Mouse (Mus musculus): ENCODE measurements at regions not wholly inside any gene's neighbourhood (a gene's known extent, or its start where the extent isn't known, plus 50 kb on each side); places are given as distances from the start of the nearest gene placed in this dataset.

GRCm38 (mm10) chr4:55282474-55282873, 67.4 kb upstream of the Rad23b start:
- Histone ChIP-seq H3K9me3 (replicated peaks; ENCODE audit: control insufficient read depth, low read length) (no peaks in the 10 kb centered on the region), H3K9ac (ENCODE audit: low read length) (no peak overlapping the region), H3K27ac (ENCODE audit: low read length) (no peak overlapping the region), H3K4me1 (ENCODE audit: control insufficient read depth, insufficient read depth, low read length) (0 out of 2 replicates have a peak, but pooled peaks cover 8% of the 10 kb centered on the region), H3K4me3 (ENCODE audit: low read length) (no peak overlapping the region), H3K27me3 (ENCODE audit: control insufficient read depth, insufficient read depth, low read length) (no peaks in the 10 kb centered on the region), H3K4me2 (ENCODE audit: low read depth, low read length) (no peak overlapping the region), H3K36me3 (ENCODE audit: control insufficient read depth, insufficient read depth) (no peaks in the 10 kb centered on the region)
- no peak for ATAC-seq (replicated peaks; ENCODE audit: extremely low read depth, insufficient read depth, low FRiP score)
- WGBS = 87% methylated on average over 4 of the region's 4 CpGs

- H3K27ac ChIP-seq (ENCODE audit: low read length) = no peak overlapping the region
- ATAC-seq (replicated peaks; ENCODE audit: extremely low read depth, insufficient read depth, low FRiP score) = no peak
- H3K4me3 ChIP-seq (ENCODE audit: low read length) = no peak overlapping the region
- H3K36me3 ChIP-seq (ENCODE audit: control insufficient read depth, insufficient read depth) = no peaks in the 10 kb centered on the region
- no peak overlapping the region for H3K4me2 ChIP-seq (ENCODE audit: low read depth, low read length)
- H3K27me3 ChIP-seq (ENCODE audit: control insufficient read depth, insufficient read depth, low read length) = no peaks in the 10 kb centered on the region
- no peaks in the 10 kb centered on the region for H3K9me3 ChIP-seq (replicated peaks; ENCODE audit: control insufficient read depth, low read length)
- 0 out of 2 replicates have a peak, but pooled peaks cover 8% of the 10 kb centered on the region for H3K4me1 ChIP-seq (ENCODE audit: control insufficient read depth, insufficient read depth, low read length)
- no peak overlapping the region for H3K9ac ChIP-seq (ENCODE audit: low read length)
- WGBS = 45% methylated on average over 3 of the region's 3 CpGs
Measured at GRCm38 (mm10) chr4:55284722-55285225, 65.1 kb upstream of the Rad23b start.

GRCm38 (mm10) chr4:55285641-55286040, 64.2 kb upstream of the Rad23b start:
- Histone ChIP-seq H3K27ac (ENCODE audit: low read length) (no peak overlapping the region), H3K4me3 (ENCODE audit: low read length) (no peak overlapping the region), H3K9me3 (replicated peaks; ENCODE audit: control insufficient read depth, low read length) (no peaks in the 10 kb centered on the region), H3K9ac (ENCODE audit: low read length) (no peak overlapping the region), H3K36me3 (ENCODE audit: control insufficient read depth, insufficient read depth) (no peaks in the 10 kb centered on the region), H3K4me2 (ENCODE audit: low read depth, low read length) (no peak overlapping the region), H3K27me3 (ENCODE audit: control insufficient read depth, insufficient read depth, low read length) (no peaks in the 10 kb centered on the region), H3K4me1 (ENCODE audit: control insufficient read depth, insufficient read depth, low read length) (0 out of 2 replicates have a peak, but pooled peaks cover 8% of the 10 kb centered on the region)
- ATAC-seq (replicated peaks; ENCODE audit: extremely low read depth, insufficient read depth, low FRiP score) = no peak
- WGBS = 13% methylated on average over 5 of the region's 5 CpGs

GRCm38 (mm10) chr4:55288456-55288855, 61.4 kb upstream of the Rad23b start:
- Histone ChIP-seq H3K4me3 (ENCODE audit: low read length) (no peak overlapping the region), H3K27ac (ENCODE audit: low read length) (no peak overlapping the region), H3K27me3 (ENCODE audit: control insufficient read depth, insufficient read depth, low read length) (no peaks in the 10 kb centered on the region), H3K9me3 (replicated peaks; ENCODE audit: control insufficient read depth, low read length) (no peaks in the 10 kb centered on the region), H3K4me1 (ENCODE audit: control insufficient read depth, insufficient read depth, low read length) (0 out of 2 replicates have a peak, but pooled peaks cover 8% of the 10 kb centered on the region), H3K4me2 (ENCODE audit: low read depth, low read length) (no peak overlapping the region), H3K36me3 (ENCODE audit: control insufficient read depth, insufficient read depth) (no peaks in the 10 kb centered on the region), H3K9ac (ENCODE audit: low read length) (no peak overlapping the region)
- ATAC-seq (replicated peaks; ENCODE audit: extremely low read depth, insufficient read depth, low FRiP score) = no peak
- 64% methylated on average over 6 of the region's 6 CpGs for WGBS

GRCm38 (mm10) chr4:55292277-55292676, 57.6 kb upstream of the Rad23b start:
- H3K9ac ChIP-seq (ENCODE audit: low read length) = no peak overlapping the region
- H3K4me3 ChIP-seq (ENCODE audit: low read length) = no peak overlapping the region
- H3K27me3 ChIP-seq (ENCODE audit: control insufficient read depth, insufficient read depth, low read length) = no peaks in the 10 kb centered on the region
- no peak for ATAC-seq (replicated peaks; ENCODE audit: extremely low read depth, insufficient read depth, low FRiP score)
- no peaks in the 10 kb centered on the region for H3K36me3 ChIP-seq (ENCODE audit: control insufficient read depth, insufficient read depth)
- WGBS = 85% methylated on average over 5 of the region's 5 CpGs
- 0 out of 2 replicates have a peak, but pooled peaks cover 2% of the 10 kb centered on the region for H3K4me1 ChIP-seq (ENCODE audit: control insufficient read depth, insufficient read depth, low read length)
- no peak overlapping the region for H3K4me2 ChIP-seq (ENCODE audit: low read depth, low read length)
- H3K27ac ChIP-seq (ENCODE audit: low read length) = no peak overlapping the region
- H3K9me3 ChIP-seq (replicated peaks; ENCODE audit: control insufficient read depth, low read length) = no peaks in the 10 kb centered on the region

- Histone ChIP-seq H3K4me1 (ENCODE audit: control insufficient read depth, insufficient read depth, low read length) (0 out of 2 replicates have a peak, but pooled peaks cover 2% of the 10 kb centered on the region), H3K36me3 (ENCODE audit: control insufficient read depth, insufficient read depth) (no peaks in the 10 kb centered on the region), H3K4me2 (ENCODE audit: low read depth, low read length) (no peak overlapping the region), H3K27me3 (ENCODE audit: control insufficient read depth, insufficient read depth, low read length) (no peaks in the 10 kb centered on the region), H3K9ac (ENCODE audit: low read length) (no peak overlapping the region), H3K4me3 (ENCODE audit: low read length) (no peak overlapping the region), H3K9me3 (replicated peaks; ENCODE audit: control insufficient read depth, low read length) (no peaks in the 10 kb centered on the region), H3K27ac (ENCODE audit: low read length) (no peak overlapping the region)
- WGBS = 61% methylated on average over 4 of the region's 4 CpGs
- no peak for ATAC-seq (replicated peaks; ENCODE audit: extremely low read depth, insufficient read depth, low FRiP score)
Measured at GRCm38 (mm10) chr4:55292701-55293100, 57.1 kb upstream of the Rad23b start.

GRCm38 (mm10) chr4:55293347-55294079, 56.3 kb upstream of the Rad23b start:
- Histone ChIP-seq H3K27ac (ENCODE audit: low read length) (no peak overlapping the region), H3K4me1 (ENCODE audit: control insufficient read depth, insufficient read depth, low read length) (0 out of 2 replicates have a peak, but pooled peaks cover 2% of the 10 kb centered on the region), H3K36me3 (ENCODE audit: control insufficient read depth, insufficient read depth) (no peaks in the 10 kb centered on the region), H3K9me3 (replicated peaks; ENCODE audit: control insufficient read depth, low read length) (no peaks in the 10 kb centered on the region), H3K27me3 (ENCODE audit: control insufficient read depth, insufficient read depth, low read length) (no peaks in the 10 kb centered on the region), H3K9ac (ENCODE audit: low read length) (no peak overlapping the region), H3K4me3 (ENCODE audit: low read length) (no peak overlapping the region), H3K4me2 (ENCODE audit: low read depth, low read length) (peak overlapping the region; percentile 78)
- 16% methylated on average over 5 of the region's 5 CpGs for WGBS
- no peak for ATAC-seq (replicated peaks; ENCODE audit: extremely low read depth, insufficient read depth, low FRiP score)

- Histone ChIP-seq H3K27ac (ENCODE audit: low read length) (no peak overlapping the region), H3K9me3 (replicated peaks; ENCODE audit: control insufficient read depth, low read length) (no peaks in the 10 kb centered on the region), H3K36me3 (ENCODE audit: control insufficient read depth, insufficient read depth) (no peaks in the 10 kb centered on the region), H3K4me1 (ENCODE audit: control insufficient read depth, insufficient read depth, low read length) (0 out of 2 replicates have a peak, but pooled peaks cover 2% of the 10 kb centered on the region), H3K9ac (ENCODE audit: low read length) (peak overlapping the region; percentile 68), H3K4me2 (ENCODE audit: low read depth, low read length) (peak overlapping the region; percentile 78), H3K27me3 (ENCODE audit: control insufficient read depth, insufficient read depth, low read length) (no peaks in the 10 kb centered on the region), H3K4me3 (ENCODE audit: low read length) (peak overlapping the region; percentile 55)
- WGBS = 1% methylated on average over 14 of the region's 14 CpGs
- no peak for ATAC-seq (replicated peaks; ENCODE audit: extremely low read depth, insufficient read depth, low FRiP score)
Measured at GRCm38 (mm10) chr4:55294255-55294687, 55.6 kb upstream of the Rad23b start.

- H3K4me2 ChIP-seq (ENCODE audit: low read depth, low read length) = no peak overlapping the region
- ATAC-seq (replicated peaks; ENCODE audit: extremely low read depth, insufficient read depth, low FRiP score) = no peak
- H3K9me3 ChIP-seq (replicated peaks; ENCODE audit: control insufficient read depth, low read length) = no peaks in the 10 kb centered on the region
- 0 out of 2 replicates have a peak, but pooled peaks cover 2% of the 10 kb centered on the region for H3K4me1 ChIP-seq (ENCODE audit: control insufficient read depth, insufficient read depth, low read length)
- no peaks in the 10 kb centered on the region for H3K27me3 ChIP-seq (ENCODE audit: control insufficient read depth, insufficient read depth, low read length)
- H3K4me3 ChIP-seq (ENCODE audit: low read length) = no peak overlapping the region
- no peak overlapping the region for H3K9ac ChIP-seq (ENCODE audit: low read length)
- WGBS = 72% methylated on average over 3 of the region's 3 CpGs
- H3K27ac ChIP-seq (ENCODE audit: low read length) = no peak overlapping the region
- H3K36me3 ChIP-seq (ENCODE audit: control insufficient read depth, insufficient read depth) = no peaks in the 10 kb centered on the region
Measured at GRCm38 (mm10) chr4:55297841-55298240, 52.0 kb upstream of the Rad23b start.

All from heart, embryonic 16.5 days (tissue).